Mouse (Mus musculus): ENCODE measurements around the gene Wdr90. TPM values are rescaled to one million over a fixed set of nuclear protein-coding genes. Genes with fewer than 3 reads are reported as not detected.

Wdr90 gene
- polyA plus RNA-seq, 1 experiment from 2014 or later, result 18.2 TPM

- H3K36me3 ChIP-seq (ENCODE audit: control insufficient read depth, insufficient read depth, low read length), result peaks cover 52% of the 10 kb centered on the region
- WGBS, result 73% methylated on average over 10 of the region's 10 CpGs
- no peak overlapping the region for H3K4me3 ChIP-seq (ENCODE audit: low read depth, low read length)
- DNase-seq (ENCODE audit: low spot score) (no peak), ATAC-seq (replicated peaks; ENCODE audit: low FRiP score, low TSS enrichment, low read depth) (no peak)
- H3K9me3 ChIP-seq (ENCODE audit: control insufficient read depth, low read length), result no peaks in the 10 kb centered on the region
- no peak overlapping the region for H3K27ac ChIP-seq (ENCODE audit: low read depth)
- no peak overlapping the region for H3K9ac ChIP-seq (ENCODE audit: low read length)
- H3K27me3 ChIP-seq (replicated peaks; ENCODE audit: control insufficient read depth, insufficient read depth, low read length), result no peaks in the 10 kb centered on the region
- no peak overlapping the region for H3K4me2 ChIP-seq (ENCODE audit: low read length)
- H3K4me1 ChIP-seq (replicated peaks; ENCODE audit: control insufficient read depth, insufficient read depth, low read length), result no peaks in the 10 kb centered on the region
These were observed 26.2 kb upstream of the Wdr90 start for GRCm38 (mm10) chr17:25887467-25887866.

- H3K4me3 ChIP-seq (ENCODE audit: low read depth, low read length), result no peak overlapping the region
- no peaks in the 10 kb centered on the region for H3K27me3 ChIP-seq (replicated peaks; ENCODE audit: control insufficient read depth, insufficient read depth, low read length)
- H3K27ac ChIP-seq (ENCODE audit: low read depth), result no peak overlapping the region
- peaks cover 58% of the 10 kb centered on the region for H3K36me3 ChIP-seq (ENCODE audit: control insufficient read depth, insufficient read depth, low read length)
- no peaks in the 10 kb centered on the region for H3K9me3 ChIP-seq (ENCODE audit: control insufficient read depth, low read length)
- DNase-seq (ENCODE audit: low spot score) (no peak), ATAC-seq (replicated peaks; ENCODE audit: low FRiP score, low TSS enrichment, low read depth) (no peak)
- H3K4me1 ChIP-seq (replicated peaks; ENCODE audit: control insufficient read depth, insufficient read depth, low read length), result no peaks in the 10 kb centered on the region
- H3K4me2 ChIP-seq (ENCODE audit: low read length), result no peak overlapping the region
- H3K9ac ChIP-seq (ENCODE audit: low read length), result no peak overlapping the region
These were observed 25.5 kb upstream of the Wdr90 start for GRCm38 (mm10) chr17:25886806-25887205.

GRCm38 (mm10) chr17:25885636-25886035 is 24.3 kb upstream of the Wdr90 start:
- Histone ChIP-seq H3K4me2 (ENCODE audit: low read length) (no peak overlapping the region), H3K9ac (ENCODE audit: low read length) (no peak overlapping the region), H3K36me3 (ENCODE audit: control insufficient read depth, insufficient read depth, low read length) (peaks cover 55% of the 10 kb centered on the region), H3K27ac (ENCODE audit: low read depth) (no peak overlapping the region), H3K27me3 (replicated peaks; ENCODE audit: control insufficient read depth, insufficient read depth, low read length) (no peaks in the 10 kb centered on the region), H3K9me3 (ENCODE audit: control insufficient read depth, low read length) (no peaks in the 10 kb centered on the region), H3K4me1 (replicated peaks; ENCODE audit: control insufficient read depth, insufficient read depth, low read length) (no peaks in the 10 kb centered on the region), H3K4me3 (ENCODE audit: low read depth, low read length) (no peak overlapping the region)
- ATAC-seq (replicated peaks; ENCODE audit: low FRiP score, low TSS enrichment, low read depth), result no peak
- no peak for DNase-seq (ENCODE audit: low spot score)
- WGBS, result 74% methylated on average over 4 of the region's 4 CpGs

DNA sequence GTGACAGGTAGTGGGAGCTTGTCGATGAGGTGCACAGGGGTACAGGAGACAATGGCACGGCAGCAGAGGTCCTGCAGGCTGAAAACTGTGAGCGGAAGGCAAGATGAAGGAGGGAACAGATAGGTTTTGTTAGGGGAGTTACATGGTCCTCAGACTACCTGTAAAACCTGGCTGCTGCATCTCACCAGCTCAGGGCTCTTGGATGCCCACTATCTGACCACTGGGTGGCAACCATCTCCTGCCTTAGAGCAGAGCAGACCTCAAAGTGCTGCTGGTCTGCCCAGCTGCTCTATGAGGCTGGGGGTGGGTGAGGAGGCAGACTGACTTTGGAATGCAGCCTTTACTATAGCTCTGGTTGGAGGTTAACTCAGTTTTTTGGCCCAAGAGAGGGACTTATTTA is 22.5 kb upstream of the Wdr90 start:
- no peaks in the 10 kb centered on the region for H3K27me3 ChIP-seq (replicated peaks; ENCODE audit: control insufficient read depth, insufficient read depth, low read length)
- 90% methylated on average over 3 of the region's 3 CpGs for WGBS

GRCm38 (mm10) chr17:25883268-25883667 is 22.0 kb upstream of the Wdr90 start:
- Histone ChIP-seq H3K4me3 (ENCODE audit: low read depth, low read length) (no peak overlapping the region), H3K9me3 (ENCODE audit: control insufficient read depth, low read length) (no peaks in the 10 kb centered on the region), H3K4me2 (ENCODE audit: low read length) (no peak overlapping the region), H3K27me3 (replicated peaks; ENCODE audit: control insufficient read depth, insufficient read depth, low read length) (no peaks in the 10 kb centered on the region), H3K27ac (ENCODE audit: low read depth) (no peak overlapping the region), H3K9ac (ENCODE audit: low read length) (no peak overlapping the region), H3K36me3 (ENCODE audit: control insufficient read depth, insufficient read depth, low read length) (peaks cover 55% of the 10 kb centered on the region), H3K4me1 (replicated peaks; ENCODE audit: control insufficient read depth, insufficient read depth, low read length) (no peaks in the 10 kb centered on the region; the same call in 1 of the 2 replicates)
- DNase-seq (ENCODE audit: low spot score) (no peak), ATAC-seq (replicated peaks; ENCODE audit: low FRiP score, low TSS enrichment, low read depth) (no peak)
- 82% methylated on average over 8 of the region's 8 CpGs for WGBS

More for the DNA sequence above, 22.5 kb upstream of the Wdr90 start:
- Histone ChIP-seq H3K27ac (ENCODE audit: low read depth) (no peak overlapping the region), H3K36me3 (ENCODE audit: control insufficient read depth, insufficient read depth, low read length) (peaks cover 54% of the 10 kb centered on the region), H3K9ac (ENCODE audit: low read length) (no peak overlapping the region), H3K4me2 (ENCODE audit: low read length) (no peak overlapping the region), H3K9me3 (ENCODE audit: control insufficient read depth, low read length) (no peaks in the 10 kb centered on the region), H3K4me1 (replicated peaks; ENCODE audit: control insufficient read depth, insufficient read depth, low read length) (no peaks in the 10 kb centered on the region; the same call in 1 of the 2 replicates), H3K4me3 (ENCODE audit: low read depth, low read length) (no peak overlapping the region)
- no peak for ATAC-seq (replicated peaks; ENCODE audit: low FRiP score, low TSS enrichment, low read depth)
- DNase-seq (ENCODE audit: low spot score), result no peak

DNA sequence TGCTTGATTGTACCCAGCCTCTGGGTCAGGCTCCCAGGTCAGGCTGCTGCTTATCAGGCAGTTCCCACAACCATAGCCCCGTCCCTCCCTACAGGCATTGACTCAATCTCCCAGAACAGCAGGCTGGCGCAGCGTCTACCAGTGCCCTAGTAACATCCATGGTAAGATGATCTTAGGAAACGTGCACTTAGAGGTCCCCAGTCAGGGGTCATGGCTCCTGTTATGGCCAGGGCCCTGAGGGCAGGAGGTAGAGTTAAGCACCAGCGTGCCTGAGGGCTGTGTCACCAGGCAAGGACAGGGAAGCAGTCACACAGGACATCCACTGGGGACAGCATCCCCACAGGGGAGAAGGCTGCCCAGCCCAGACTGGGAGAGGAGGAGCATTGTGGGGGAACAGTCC is 21.0 kb upstream of the Wdr90 start:
- DNase-seq (ENCODE audit: low spot score) (no peak), ATAC-seq (replicated peaks; ENCODE audit: low FRiP score, low TSS enrichment, low read depth) (no peak)
- 33% methylated on average over 5 of the region's 5 CpGs for WGBS
- no peak overlapping the region for H3K4me3 ChIP-seq (ENCODE audit: low read depth, low read length)
- no peaks in the 10 kb centered on the region for H3K27me3 ChIP-seq (replicated peaks; ENCODE audit: control insufficient read depth, insufficient read depth, low read length)
- H3K9ac ChIP-seq (ENCODE audit: low read length), result no peak overlapping the region
- H3K27ac ChIP-seq (ENCODE audit: low read depth), result no peak overlapping the region
- H3K4me1 ChIP-seq (replicated peaks; ENCODE audit: control insufficient read depth, insufficient read depth, low read length), result no peaks in the 10 kb centered on the region; the same call in 1 of the 2 replicates
- H3K9me3 ChIP-seq (ENCODE audit: control insufficient read depth, low read length), result no peaks in the 10 kb centered on the region
- peaks cover 59% of the 10 kb centered on the region for H3K36me3 ChIP-seq (ENCODE audit: control insufficient read depth, insufficient read depth, low read length)
- H3K4me2 ChIP-seq (ENCODE audit: low read length), result no peak overlapping the region

GRCm38 (mm10) chr17:25881691-25882090 is 20.4 kb upstream of the Wdr90 start:
- H3K36me3 ChIP-seq (ENCODE audit: control insufficient read depth, insufficient read depth, low read length), result peaks cover 56% of the 10 kb centered on the region
- H3K4me3 ChIP-seq (ENCODE audit: low read depth, low read length), result no peak overlapping the region
- H3K4me2 ChIP-seq (ENCODE audit: low read length), result no peak overlapping the region
- 29% methylated on average over 4 of the region's 4 CpGs for WGBS
- DNase-seq (ENCODE audit: low spot score) (no peak), ATAC-seq (replicated peaks; ENCODE audit: low FRiP score, low TSS enrichment, low read depth) (no peak)
- H3K27me3 ChIP-seq (replicated peaks; ENCODE audit: control insufficient read depth, insufficient read depth, low read length), result no peaks in the 10 kb centered on the region
- peaks cover 4% of the 10 kb centered on the region for H3K4me1 ChIP-seq (replicated peaks; ENCODE audit: control insufficient read depth, insufficient read depth, low read length)
- H3K9ac ChIP-seq (ENCODE audit: low read length), result no peak overlapping the region
- H3K9me3 ChIP-seq (ENCODE audit: control insufficient read depth, low read length), result no peaks in the 10 kb centered on the region
- no peak overlapping the region for H3K27ac ChIP-seq (ENCODE audit: low read depth)

GRCm38 (mm10) chr17:25880913-25881641 is 19.8 kb upstream of the Wdr90 start:
- Histone ChIP-seq H3K4me3 (ENCODE audit: low read depth, low read length) (no peak overlapping the region), H3K27ac (ENCODE audit: low read depth) (no peak overlapping the region), H3K9me3 (ENCODE audit: control insufficient read depth, low read length) (no peaks in the 10 kb centered on the region), H3K4me1 (replicated peaks; ENCODE audit: control insufficient read depth, insufficient read depth, low read length) (peaks cover 10% of the 10 kb centered on the region), H3K27me3 (replicated peaks; ENCODE audit: control insufficient read depth, insufficient read depth, low read length) (no peaks in the 10 kb centered on the region), H3K4me2 (ENCODE audit: low read length) (no peak overlapping the region), H3K9ac (ENCODE audit: low read length) (no peak overlapping the region), H3K36me3 (ENCODE audit: control insufficient read depth, insufficient read depth, low read length) (peaks cover 56% of the 10 kb centered on the region)
- DNase-seq (ENCODE audit: low spot score) (no peak), ATAC-seq (replicated peaks; ENCODE audit: low FRiP score, low TSS enrichment, low read depth) (no peak)
- WGBS, result 15% methylated on average over 5 of the region's 5 CpGs
